Mouse (Mus musculus) neural tube, embryonic 13.5 days (tissue): ENCODE data around the gene Jag2. TPM values are rescaled to one million over a fixed set of nuclear protein-coding genes. Genes with fewer than 3 reads are reported as not detected.

Experiments
- ATAC-seq: fragments of 200-750 bp; cut with Nextera tagmentation; 2 replicates; pipeline ENCODE4 v1.8.0; 2017; ENCODE audit warnings: low read depth, mild to moderate bottlenecking, moderate TSS enrichment, moderate library complexity
- H3K27ac ChIP-seq: fragments of 300-500 bp; sonication (generic); replicated peaks from 2 replicates; pipeline ENCODE4 v1.5.1; 2015; ENCODE audit warnings: moderate library complexity, mild to moderate bottlenecking, inconsistent platforms
- H3K27me3 ChIP-seq: fragments of 300-500 bp; sonication (generic); 2 replicates; pipeline ENCODE4 v1.6.1; 2015; ENCODE audit warnings: mild to moderate bottlenecking, inconsistent platforms
- H3K36me3 ChIP-seq: fragments of 300-500 bp; sonication (generic); 2 replicates; pipeline ENCODE4 v1.6.1; 2015; ENCODE audit warnings: mild to moderate bottlenecking, inconsistent platforms
- H3K4me1 ChIP-seq: fragments of 300-500 bp; sonication (generic); replicated peaks from 2 replicates; pipeline ENCODE4 v1.6.1; 2015; ENCODE audit warnings: inconsistent platforms
- H3K4me2 ChIP-seq: fragments of 300-500 bp; sonication (generic); 2 replicates; pipeline ENCODE4 v1.6.1; 2015; ENCODE audit warnings: inconsistent platforms, mild to moderate bottlenecking, moderate library complexity
- H3K4me3 ChIP-seq: fragments of 300-500 bp; sonication (generic); 2 replicates; pipeline ENCODE4 v1.5.1; 2015; ENCODE audit warnings: mild to moderate bottlenecking, inconsistent platforms
- H3K9ac ChIP-seq: fragments of 300-500 bp; sonication (generic); 2 replicates; pipeline ENCODE4 v1.6.1; 2015; ENCODE audit warnings: moderate library complexity, mild to moderate bottlenecking, inconsistent platforms
- H3K9me3 ChIP-seq: fragments of 300-500 bp; sonication (generic); 2 replicates; pipeline ENCODE4 v1.6.1; 2016; ENCODE audit warnings: inconsistent platforms
- WGBS: fragments of 180-500 bp; shearing (Covaris S2); methylation state at CpG from one replicate; pipeline ENCODE4 v1.1.7; 2015; 5-methylcytosine and 5-hydroxymethylcytosine counted together
- polyA plus RNA-seq: library from polyadenylated mRNA; unstranded; fragments of >200 nt; fragmentation: Nextera tagmentation; extraction: Ambion mirVana; gene quantifications from 2 replicates; pipeline ENCODE4 v1.2.1, GENCODE M21; 2015

The Jag2 gene
- polyA plus RNA-seq, 1 experiment from 2014 or later, result 8.6 TPM

GRCm38 (mm10) chr12:112872991-112873390 lies 56.6 kb downstream of the Jag2 start:
- Histone ChIP-seq H3K36me3 (no peaks in the 10 kb centered on the region), H3K4me3 (no peak overlapping the region), H3K27me3 (peaks cover 64% of the 10 kb centered on the region), H3K9ac (no peak overlapping the region), H3K27ac (no peak overlapping the region), H3K4me2 (no peak overlapping the region), H3K9me3 (no peaks in the 10 kb centered on the region), H3K4me1 (peaks cover 38% of the 10 kb centered on the region)
- no peak for ATAC-seq
- WGBS, result 91% methylated on average over 10 of the region's 10 CpGs

GRCm38 (mm10) chr12:112871272-112871671 lies 58.3 kb downstream of the Jag2 start:
- H3K36me3 ChIP-seq, result no peaks in the 10 kb centered on the region
- no peak overlapping the region for H3K4me2 ChIP-seq
- H3K4me1 ChIP-seq, result peaks cover 21% of the 10 kb centered on the region
- ATAC-seq, result no peak
- no peak overlapping the region for H3K27ac ChIP-seq
- peaks cover 46% of the 10 kb centered on the region for H3K27me3 ChIP-seq
- WGBS, result 92% methylated on average over 2 of the region's 2 CpGs
- no peak overlapping the region for H3K9ac ChIP-seq
- H3K9me3 ChIP-seq, result no peaks in the 10 kb centered on the region
- no peak overlapping the region for H3K4me3 ChIP-seq

GRCm38 (mm10) chr12:112870775-112871174 lies 58.8 kb downstream of the Jag2 start:
- Histone ChIP-seq H3K36me3 (no peaks in the 10 kb centered on the region), H3K9me3 (no peaks in the 10 kb centered on the region), H3K4me3 (no peak overlapping the region), H3K4me2 (no peak overlapping the region), H3K27ac (no peak overlapping the region), H3K27me3 (peaks cover 41% of the 10 kb centered on the region), H3K4me1 (peaks cover 16% of the 10 kb centered on the region), H3K9ac (no peak overlapping the region)
- WGBS, result 62% methylated on average over 13 of the region's 13 CpGs
- no peak for ATAC-seq

GRCm38 (mm10) chr12:112869783-112870204 lies 59.8 kb downstream of the Jag2 start:
- no peak for ATAC-seq
- no peaks in the 10 kb centered on the region for H3K36me3 ChIP-seq
- H3K4me1 ChIP-seq, result peaks cover 15% of the 10 kb centered on the region
- H3K4me2 ChIP-seq, result peak overlapping the region; percentile 38
- WGBS, result 7% methylated on average over 16 of the region's 16 CpGs
- no peaks in the 10 kb centered on the region for H3K9me3 ChIP-seq
- H3K4me3 ChIP-seq, result no peak overlapping the region
- no peak overlapping the region for H3K27ac ChIP-seq
- peak overlapping the region; percentile 32 for H3K9ac ChIP-seq
- H3K27me3 ChIP-seq, result peaks cover 32% of the 10 kb centered on the region

GRCm38 (mm10) chr12:112868178-112869087 lies 61.1 kb downstream of the Jag2 start, which contains the start of gene Gpr132:
Gene Gpr132, minus strand, starts transcription at chr12:112868228.
- ATAC-seq, result no peak
- Histone ChIP-seq H3K4me2 (no peak within 1 kb of the TSS), H3K4me3 (no peak within 1 kb of the TSS), H3K9me3 (no peaks in the 10 kb centered on the region), H3K36me3 (no peaks in the 10 kb centered on the region), H3K27ac (no peak within 1 kb of the TSS), H3K27me3 (peaks cover 18% of the 10 kb centered on the region), H3K4me1 (peaks cover 6% of the 10 kb centered on the region), H3K9ac (no peak within 1 kb of the TSS)
- 69% methylated on average over 13 of the region's 13 CpGs for WGBS

GRCm38 (mm10) chr12:112867106-112867674 lies 62.4 kb downstream of the Jag2 start:
- 83% methylated on average over 7 of the region's 7 CpGs for WGBS
- Histone ChIP-seq H3K4me1 (peaks cover 6% of the 10 kb centered on the region), H3K27ac (no peak overlapping the region), H3K27me3 (peaks cover 8% of the 10 kb centered on the region), H3K4me2 (no peak overlapping the region), H3K4me3 (no peak overlapping the region), H3K9me3 (no peaks in the 10 kb centered on the region), H3K36me3 (no peaks in the 10 kb centered on the region), H3K9ac (no peak overlapping the region)
- ATAC-seq, result no peak

GRCm38 (mm10) chr12:112866467-112867080 lies 63.0 kb downstream of the Jag2 start:
- Histone ChIP-seq H3K4me1 (peaks cover 6% of the 10 kb centered on the region), H3K36me3 (no peaks in the 10 kb centered on the region), H3K27me3 (peaks cover 3% of the 10 kb centered on the region; the same call in 1 of the 2 replicates), H3K4me2 (no peak overlapping the region), H3K9me3 (no peaks in the 10 kb centered on the region), H3K9ac (no peak overlapping the region), H3K4me3 (no peak overlapping the region), H3K27ac (no peak overlapping the region)
- no peak for ATAC-seq
- WGBS, result 80% methylated on average over 8 of the region's 8 CpGs

- H3K9me3 ChIP-seq, result no peaks in the 10 kb centered on the region
- H3K4me3 ChIP-seq, result no peak overlapping the region
- H3K9ac ChIP-seq, result no peak overlapping the region
- no peak overlapping the region for H3K4me2 ChIP-seq
- 80% methylated on average over 7 of the region's 7 CpGs for WGBS
- H3K4me1 ChIP-seq, result peaks cover 4% of the 10 kb centered on the region
- no peak overlapping the region for H3K27ac ChIP-seq
- ATAC-seq, result no peak
- H3K27me3 ChIP-seq, result no peaks in the 10 kb centered on the region; the same call in 1 of the 2 replicates
- H3K36me3 ChIP-seq, result no peaks in the 10 kb centered on the region
Observed at GRCm38 (mm10) chr12:112864804-112865203, 64.8 kb downstream of the Jag2 start.

- no peak overlapping the region for H3K9ac ChIP-seq
- no peak overlapping the region for H3K4me2 ChIP-seq
- 67% methylated on average over 9 of the region's 9 CpGs for WGBS
- H3K27ac ChIP-seq, result no peak overlapping the region
- no peaks in the 10 kb centered on the region for H3K27me3 ChIP-seq
- H3K9me3 ChIP-seq, result no peaks in the 10 kb centered on the region
- no peaks in the 10 kb centered on the region for H3K4me1 ChIP-seq
- no peaks in the 10 kb centered on the region for H3K36me3 ChIP-seq
- no peak for ATAC-seq
- no peak overlapping the region for H3K4me3 ChIP-seq
Observed at GRCm38 (mm10) chr12:112861911-112862321, 67.7 kb downstream of the Jag2 start.

GRCm38 (mm10) chr12:112860765-112861164 lies 68.8 kb downstream of the Jag2 start:
- H3K9ac ChIP-seq, result no peak overlapping the region
- no peaks in the 10 kb centered on the region for H3K4me1 ChIP-seq
- no peaks in the 10 kb centered on the region for H3K27me3 ChIP-seq
- WGBS, result 74% methylated on average over 7 of the region's 7 CpGs
- H3K4me3 ChIP-seq, result no peak overlapping the region
- no peaks in the 10 kb centered on the region for H3K9me3 ChIP-seq
- no peaks in the 10 kb centered on the region for H3K36me3 ChIP-seq
- no peak for ATAC-seq
- no peak overlapping the region for H3K4me2 ChIP-seq
- no peak overlapping the region for H3K27ac ChIP-seq

- no peaks in the 10 kb centered on the region for H3K36me3 ChIP-seq
- WGBS, result 80% methylated on average over 8 of the region's 8 CpGs
- no peak for ATAC-seq
Observed at GRCm38 (mm10) chr12:112859930-112860329, 69.6 kb downstream of the Jag2 start.

More at GRCm38 (mm10) chr12:112859930-112860329, 69.6 kb downstream of the Jag2 start:
- Histone ChIP-seq H3K4me2 (no peak overlapping the region), H3K27ac (no peak overlapping the region), H3K4me3 (no peak overlapping the region), H3K27me3 (no peaks in the 10 kb centered on the region), H3K9ac (no peak overlapping the region), H3K4me1 (no peaks in the 10 kb centered on the region), H3K9me3 (no peaks in the 10 kb centered on the region)
